Mouse (Mus musculus) yolk sac, embryonic 10.5 days (tissue): ENCODE measurements around the gene Gnpat.
"Not testable (repeated sequence)": the region's sequence is repeated elsewhere in the genome, so short reads cannot be mapped to it uniquely, and the experiment has no call there.

Experiments
- DNase-seq: peaks from one replicate; pipeline ENCODE4 v3.0.0-alpha.2; 2017; ENCODE audit warnings: low spot score

Gnpat gene

DNA sequence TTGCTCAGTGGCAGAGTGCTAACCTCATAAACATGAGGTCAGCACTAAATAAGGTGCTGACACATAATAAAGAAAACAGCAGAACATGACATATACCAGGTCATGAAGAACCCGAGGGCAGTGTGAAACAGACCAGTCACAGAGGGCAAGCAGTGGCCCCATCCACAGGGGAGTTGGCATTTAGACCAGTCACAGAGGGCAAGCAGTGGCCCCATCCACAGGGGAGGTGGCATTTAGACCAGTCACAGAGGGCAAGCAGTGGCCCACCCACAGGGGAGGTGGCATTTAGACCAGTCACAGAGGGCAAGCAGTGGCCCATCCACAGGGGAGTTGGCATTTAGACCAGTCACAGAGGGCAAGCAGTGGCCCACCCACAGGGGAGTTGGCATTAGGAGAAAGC lies 19.9 kb upstream of the Gnpat start:
- DNase-seq = not testable (repeated sequence)

DNA sequence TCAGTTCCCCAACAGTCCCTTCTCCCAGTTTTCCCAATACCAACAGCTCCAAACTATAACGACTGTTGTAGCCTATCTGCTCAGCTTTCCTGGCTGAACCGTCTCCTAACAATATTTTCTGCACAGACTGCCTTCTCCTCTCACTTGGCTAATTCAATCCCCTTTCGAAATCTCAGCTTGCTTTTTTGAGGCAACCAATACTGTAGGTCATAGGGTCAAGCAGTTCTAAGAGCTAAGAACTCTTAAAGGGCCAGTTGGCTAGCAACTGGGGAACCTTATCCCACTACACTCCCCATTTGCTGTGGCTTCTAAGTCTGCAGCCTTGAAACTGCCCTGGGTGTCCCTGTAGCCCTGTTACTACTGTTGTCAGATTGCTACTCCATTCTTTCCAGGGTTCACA lies 17.7 kb upstream of the Gnpat start:
- no peak for DNase-seq

DNA sequence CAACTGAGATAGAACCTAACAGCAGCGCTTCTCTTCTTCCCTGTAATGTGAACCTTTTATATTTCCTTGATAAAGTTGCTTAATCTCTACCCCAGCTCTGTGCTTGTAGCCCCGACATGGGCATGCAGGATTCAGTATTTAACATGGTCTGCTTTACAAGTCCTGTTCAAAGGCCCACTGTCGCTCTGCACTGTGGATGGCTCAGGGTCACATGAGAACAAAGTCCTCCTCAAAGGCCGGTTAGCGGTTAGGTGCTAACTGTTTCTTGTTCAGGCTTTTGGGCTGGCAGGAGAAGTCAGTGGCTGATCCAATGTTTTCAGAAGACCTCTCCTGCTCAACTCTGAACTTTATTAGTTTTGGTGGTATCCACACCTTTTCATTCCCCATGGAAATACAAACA lies 17.3 kb upstream of the Gnpat start:
- DNase-seq = no peak

- no peak for DNase-seq
Observed at GRCm38 (mm10) chr8:124853511-124853910, 9.3 kb upstream of the Gnpat start.

GRCm38 (mm10) chr8:124859466-124859865 lies 3.4 kb upstream of the Gnpat start:
- no peak for DNase-seq

- no peak for DNase-seq
Observed at GRCm38 (mm10) chr8:124860188-124860587, 2.6 kb upstream of the Gnpat start.

- no peak for DNase-seq
Observed at GRCm38 (mm10) chr8:124863163-124863677, 387 bp downstream of the Gnpat start.

- DNase-seq = no peak
Observed at GRCm38 (mm10) chr8:124863729-124864128, 896 bp downstream of the Gnpat start.

DNA sequence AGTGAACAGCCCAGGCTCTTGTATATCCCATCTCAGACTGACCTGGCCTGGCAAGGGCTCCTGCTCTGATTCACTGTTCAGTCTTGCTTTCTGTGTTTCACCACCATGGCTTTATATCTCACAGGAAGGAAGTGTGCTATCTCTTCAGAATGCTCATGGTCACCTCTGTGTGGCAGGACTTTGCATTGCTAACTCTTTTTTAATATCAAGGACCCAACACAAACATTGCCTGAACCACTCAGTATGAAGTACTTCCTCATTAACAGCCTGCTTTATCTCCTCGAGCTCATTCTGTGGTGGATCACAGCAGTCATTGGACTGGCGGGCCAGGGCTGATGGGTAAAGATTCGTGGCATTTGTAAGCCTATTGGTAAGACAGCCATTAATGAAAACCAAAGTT lies 3.8 kb downstream of the Gnpat start:
- DNase-seq = no peak

- no peak for DNase-seq
Observed at GRCm38 (mm10) chr8:124867126-124867525, 4.3 kb downstream of the Gnpat start.

DNA sequence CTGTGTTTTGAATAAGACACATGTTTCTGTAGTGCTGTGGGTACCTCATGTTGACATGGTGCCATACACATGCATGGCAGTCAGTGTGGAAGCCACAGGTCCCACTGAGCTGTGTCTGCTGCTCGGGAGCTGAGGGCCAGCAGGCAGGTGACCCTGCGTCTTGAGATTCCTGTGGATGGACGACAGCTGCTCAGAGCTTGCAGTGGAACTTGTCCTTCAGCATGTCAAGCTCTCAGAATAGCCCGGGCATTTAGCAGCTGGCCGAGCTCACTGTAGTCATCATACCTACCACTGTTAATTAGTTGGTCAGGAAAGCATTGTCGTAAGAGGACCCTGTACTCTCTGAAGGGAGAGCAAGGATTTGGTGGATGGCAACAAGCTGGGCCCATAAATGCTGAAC lies 6.9 kb downstream of the Gnpat start:
- no peak for DNase-seq

- no peak for DNase-seq
Observed at GRCm38 (mm10) chr8:124871474-124871873, 8.6 kb downstream of the Gnpat start.

GRCm38 (mm10) chr8:124872081-124872480 lies 9.2 kb downstream of the Gnpat start:
- no peak for DNase-seq

DNA sequence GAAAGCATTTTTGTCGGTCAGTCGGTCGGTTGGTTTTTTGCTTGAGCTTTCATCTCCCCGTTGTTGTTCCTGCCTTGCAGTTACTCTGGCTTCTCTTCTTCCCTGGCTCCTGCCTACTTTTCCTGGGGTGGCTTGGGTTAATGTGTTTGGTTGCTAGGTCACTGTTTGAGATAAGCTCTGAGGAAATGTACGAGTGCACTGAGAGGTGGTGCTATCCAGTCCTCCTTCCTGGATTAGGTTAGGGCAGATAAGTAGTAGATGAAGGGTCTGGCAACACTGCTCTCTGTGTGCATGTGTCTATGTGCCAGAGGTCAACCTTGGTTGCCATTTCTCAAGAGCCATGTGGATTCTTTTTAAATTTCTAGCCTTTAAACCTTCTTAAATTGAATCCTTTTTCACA lies 9.9 kb downstream of the Gnpat start:
- peak; percentile 71 for DNase-seq

GRCm38 (mm10) chr8:124878141-124878540 lies 15.3 kb downstream of the Gnpat start:
- no peak for DNase-seq

- no peak for DNase-seq
Observed at GRCm38 (mm10) chr8:124878946-124879526, 16.2 kb downstream of the Gnpat start.

DNA sequence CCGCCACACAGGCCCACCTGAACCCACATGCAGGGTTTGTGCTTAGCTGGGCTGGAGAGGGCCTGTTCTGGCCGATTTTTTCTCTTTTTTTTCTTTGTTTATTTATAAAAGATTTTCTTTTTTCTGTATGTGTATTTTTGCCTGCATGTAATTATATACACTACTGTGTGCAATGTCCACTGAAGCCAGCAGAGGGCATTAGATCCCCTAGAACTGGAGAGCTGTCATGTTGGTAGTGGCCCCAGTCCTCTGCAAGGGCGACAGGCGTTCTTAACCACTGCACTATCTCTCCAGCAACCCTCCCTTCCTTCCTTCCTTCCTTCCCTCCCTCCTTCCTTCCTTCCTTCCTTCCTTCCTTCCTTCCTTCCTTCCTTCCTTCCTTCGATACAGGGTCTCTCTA lies 25.6 kb downstream of the Gnpat start:
- DNase-seq = no peak

DNA sequence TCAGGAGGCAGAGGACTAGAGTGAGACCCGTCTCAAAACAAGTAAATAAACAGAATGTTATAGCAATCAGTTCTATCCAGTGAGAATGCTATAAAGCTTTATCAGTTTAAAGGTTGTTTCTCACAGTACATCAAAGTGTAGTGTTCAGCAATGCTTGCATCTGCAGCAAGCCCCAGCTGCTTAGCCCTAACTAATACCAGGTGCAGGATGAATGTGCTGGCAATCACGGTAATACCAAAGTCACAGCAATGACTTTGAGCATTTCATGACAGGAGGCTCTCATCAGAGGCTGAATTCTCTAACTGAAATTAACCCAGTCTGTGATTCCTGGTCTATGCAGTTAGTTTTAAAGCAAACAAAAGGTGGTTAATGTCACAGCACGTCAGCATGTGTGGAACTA lies 29.8 kb downstream of the Gnpat start:
- no peak for DNase-seq

DNA sequence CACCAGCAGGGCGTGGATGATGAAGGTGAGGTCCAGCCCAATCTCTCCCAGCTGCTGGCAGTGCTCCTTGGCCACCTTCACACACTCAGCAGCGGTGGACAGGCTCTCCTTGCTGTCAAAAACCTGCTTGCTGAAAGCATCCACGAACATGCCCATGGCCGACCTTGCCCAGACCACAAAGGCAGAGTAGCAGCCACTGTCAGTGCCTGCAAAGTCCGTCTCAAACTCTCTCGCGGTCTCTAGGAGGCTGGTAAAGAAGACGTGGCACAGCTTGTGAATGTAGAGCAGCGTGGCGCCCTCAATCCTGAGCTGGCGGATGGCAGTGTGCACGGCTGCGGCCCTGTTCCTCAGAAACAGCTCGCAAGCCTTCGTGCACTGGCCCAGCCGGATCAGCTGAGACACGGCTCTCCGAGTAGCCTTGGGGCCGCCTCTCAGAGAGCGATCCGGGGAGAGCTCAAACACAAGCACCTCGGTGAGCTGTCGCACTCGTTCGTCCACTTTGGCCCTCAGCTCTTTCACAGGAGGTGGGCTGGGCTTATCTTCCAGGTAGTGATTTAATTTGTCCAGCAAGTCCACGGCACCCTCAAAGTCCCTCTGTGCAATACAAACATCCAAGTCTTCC lies 33.3 kb downstream of the Gnpat start:
- no peak for DNase-seq

GRCm38 (mm10) chr8:124896632-124897385 lies 34.0 kb downstream of the Gnpat start:
- peak; percentile 69 for DNase-seq

- DNase-seq = peak; percentile 96
Observed at GRCm38 (mm10) chr8:124897386-124898250, 34.8 kb downstream of the Gnpat start, which contains the start of the genes Exoc8 and Sprtn. Exoc8 (minus strand) TSS chr8:124897705. Sprtn (plus strand) TSS chr8:124897886.

GRCm38 (mm10) chr8:124898251-124898905 lies 35.5 kb downstream of the Gnpat start:
- no peak for DNase-seq
